Mouse (Mus musculus) subcutaneous adipose tissue, adult 2 months (tissue): Measurements from ENCODE around the gene Mllt1. TPM values are rescaled to one million over a fixed set of nuclear protein-coding genes. Genes with fewer than 3 reads are reported as not detected.

Experiments used
- polyA plus RNA-seq: library from polyadenylated mRNA; depleted of rRNA; stranded (reverse); fragments of >200 nt; gene quantifications from 2 replicates; pipeline ENCODE4 v1.2.3, GENCODE M21; 2012; ENCODE audit warnings: low replicate concordance; rRNA removed

Mllt1 gene
- polyA plus RNA-seq: 39.4 and 72.8 TPM in 2 replicates

DNA sequence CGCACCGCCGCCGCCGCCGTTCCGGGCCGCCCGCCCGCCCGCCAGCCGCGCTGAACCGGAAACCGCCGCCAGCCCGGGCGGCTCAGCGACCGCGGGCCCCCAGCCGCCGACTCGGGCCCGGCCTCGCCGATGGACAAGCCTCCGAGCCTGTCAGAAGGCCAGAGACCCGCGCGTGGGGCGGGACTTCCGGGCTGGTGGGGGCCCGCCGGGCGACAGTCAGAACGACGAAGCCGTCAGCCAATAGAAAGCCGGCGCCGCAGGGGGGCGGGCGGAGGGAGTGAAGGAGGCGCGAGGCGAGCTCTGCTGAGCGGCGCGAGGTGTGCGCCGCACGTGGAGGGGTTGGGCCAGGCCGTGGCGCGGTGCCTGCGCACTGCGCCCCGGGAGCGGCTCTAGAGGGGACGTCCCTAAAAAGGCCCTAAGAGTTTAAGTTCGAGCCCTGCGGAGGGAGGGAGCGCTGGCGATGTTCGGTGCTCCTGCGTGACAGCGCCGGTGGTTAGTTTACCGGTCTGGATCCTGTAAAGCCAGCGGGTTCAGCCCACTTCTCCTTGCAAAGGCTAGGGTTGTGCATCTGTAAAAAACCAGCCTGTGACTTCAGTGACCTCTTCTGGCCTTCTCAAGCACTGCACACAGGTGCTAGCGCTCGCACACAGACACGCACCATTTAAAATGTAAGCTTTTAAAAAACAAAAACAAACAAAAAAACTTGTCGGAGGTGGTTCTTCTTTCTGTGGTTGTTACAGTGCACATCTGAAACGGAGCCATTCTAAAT lies at the start of gene Mllt1:
Gene Mllt1 (minus strand): TSS at position 53 of the 769 bp plus-strand sequence.

GRCm38 (mm10) chr17:56982013-56982412 lies 46.8 kb upstream of the Mllt1 start, which contains the start of gene Acer1:
TSS of gene Acer1 (minus strand) at chr17:56982126.

GRCm38 (mm10) chr17:56874936-56875651 lies 60.1 kb downstream of the Mllt1 start, which contains the start of gene 1700061G19Rik:
TSS of gene 1700061G19Rik (plus strand) at chr17:56875477.

DNA sequence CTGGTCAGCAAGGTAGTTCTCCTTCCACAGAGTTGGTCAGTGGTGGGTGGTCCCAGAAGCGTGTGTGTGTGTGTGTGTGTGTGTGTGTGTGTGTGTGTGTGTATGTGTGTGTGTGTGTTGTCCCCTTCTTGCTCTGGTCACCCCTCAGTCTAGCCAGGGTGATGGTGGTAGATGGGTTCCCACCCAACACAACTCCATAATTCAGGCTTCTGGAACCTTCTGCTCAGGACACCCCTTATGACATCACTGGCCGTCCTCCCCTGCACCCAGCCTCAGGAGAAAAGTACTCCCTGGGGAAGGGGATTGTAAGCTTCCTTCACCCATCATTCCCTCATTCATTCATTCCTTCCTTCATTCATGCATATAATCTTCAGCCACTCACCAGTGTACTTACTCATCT lies 61.0 kb downstream of the Mllt1 start, which contains the start of gene Acsbg2:
Gene Acsbg2 (minus strand): TSS at position 211 of the 400 bp plus-strand sequence.

Other genes with a start within 250 kb of the Mllt1 start
- 611 and 638 TPM in 2 replicates for gene Ndufa11, start 217.6 kb downstream of the Mllt1 start, polyA plus RNA-seq
- gene Vmac, start 217.4 kb downstream of the Mllt1 start, polyA plus RNA-seq: 26.0 and 39.8 TPM in 2 replicates
- 2.3 and 32.0 TPM in 2 replicates for gene Nrtn, start 177.9 kb downstream of the Mllt1 start, polyA plus RNA-seq
- 49.9 and 90.2 TPM in 2 replicates for gene Dus3l, start 170.7 kb downstream of the Mllt1 start, polyA plus RNA-seq
- 0.83 and 2.1 TPM in 2 replicates for gene Prr22, start 165.2 kb downstream of the Mllt1 start, polyA plus RNA-seq
- 13.1 and 38.2 TPM in 2 replicates for gene Rfx2, start 104.4 kb downstream of the Mllt1 start, polyA plus RNA-seq
- gene Acsbg2, start 61.0 kb downstream of the Mllt1 start, polyA plus RNA-seq: not detected in 2 replicates
- gene 1700061G19Rik, start 59.9 kb downstream of the Mllt1 start, polyA plus RNA-seq: 0.09 and 0.19 TPM in 2 replicates
- gene Acer1, start 46.7 kb upstream of the Mllt1 start, polyA plus RNA-seq: 0.09 TPM in 1 of 2 replicates, not detected in the other
- 192 and 198 TPM in 2 replicates for gene Clpp, start 54.9 kb upstream of the Mllt1 start, polyA plus RNA-seq
- 27.3 and 34.3 TPM in 2 replicates for gene Alkbh7, start 61.9 kb upstream of the Mllt1 start, polyA plus RNA-seq
- gene Pspn, start 64.6 kb upstream of the Mllt1 start, polyA plus RNA-seq: not detected in 2 replicates
- 22.9 and 36.9 TPM in 2 replicates for gene Gtf2f1, start 75.9 kb upstream of the Mllt1 start, polyA plus RNA-seq
- 0.19 TPM in 1 of 2 replicates, not detected in the other for gene Gm17949, start 76.1 kb upstream of the Mllt1 start, polyA plus RNA-seq
- 47.4 and 97.3 TPM in 2 replicates for gene Khsrp, start 96.1 kb upstream of the Mllt1 start, polyA plus RNA-seq
- 0.45 TPM in 1 of 2 replicates, not detected in the other for gene Slc25a41, start 106.2 kb upstream of the Mllt1 start, polyA plus RNA-seq
- 0.86 and 20.5 TPM in 2 replicates for gene Crb3, start 123.7 kb upstream of the Mllt1 start, polyA plus RNA-seq
- gene Slc25a23, start 124.4 kb upstream of the Mllt1 start, polyA plus RNA-seq: 95.0 and 96.1 TPM in 2 replicates
- gene Dennd1c, start 143.1 kb upstream of the Mllt1 start, polyA plus RNA-seq: 10.5 and 12.6 TPM in 2 replicates
- 6.0 and 22.0 TPM in 2 replicates for gene Tubb4a, start 152.4 kb upstream of the Mllt1 start, polyA plus RNA-seq
- gene Tnfsf9, start 169.9 kb upstream of the Mllt1 start, polyA plus RNA-seq: 2.0 and 5.2 TPM in 2 replicates
- not detected in 2 replicates for gene Cd70, start 214.4 kb upstream of the Mllt1 start, polyA plus RNA-seq